Mouse (Mus musculus): ENCODE results near the gene Trib3. TPM values are rescaled to one million over a fixed set of nuclear protein-coding genes. Genes with fewer than 3 reads are reported as not detected.

The Trib3 gene
- polyA plus RNA-seq, 1 experiment from 2014 or later: 19.6 TPM

GRCm38 (mm10) chr2:152323971-152324370 lies 19.9 kb downstream of the Trib3 start:
- DNase-seq (ENCODE audit: low read depth, low spot score): no peak
- TF ChIP-seq CTCF (IDR thresholded peaks at IDR 0.05): no peak
- ATAC-seq: no peak
- in situ Hi-C loops (cut with MboI; ENCODE audit: low pct_unique_long_range_greater_than_20kb): no loop called here
- ChIA-PET POLR2A (no interaction called here), CTCF (no interaction called here)
- H3K27me3 ChIP-seq: no peaks in the 10 kb centered on the region

GRCm38 (mm10) chr2:152322198-152322597 lies 21.6 kb downstream of the Trib3 start:
- POLR2A ChIA-PET: no interaction called here
- in situ Hi-C loops (cut with MboI; ENCODE audit: low pct_unique_long_range_greater_than_20kb): no loop called here

GRCm38 (mm10) chr2:152321558-152321957 lies 22.3 kb downstream of the Trib3 start:
- no peaks in the 10 kb centered on the region for H3K27me3 ChIP-seq
- ChIA-PET CTCF (interaction anchor here (1.0 to 1.2 kb wide), 2 partner anchors 17 to 21 kb away, joined by 3 to 4 read pairs; no protein-coding TSS in a partner anchor), POLR2A (no interaction called here)
- TF ChIP-seq CTCF (IDR thresholded peaks at IDR 0.05): no peak
- ATAC-seq (no peak), DNase-seq (ENCODE audit: low read depth, low spot score) (no peak)
- in situ Hi-C loops (cut with MboI; ENCODE audit: low pct_unique_long_range_greater_than_20kb): no loop called here

More at GRCm38 (mm10) chr2:152322198-152322597, 21.6 kb downstream of the Trib3 start:
- ATAC-seq (no peak), DNase-seq (ENCODE audit: low read depth, low spot score) (no peak)
- TF ChIP-seq CTCF (IDR thresholded peaks at IDR 0.05): no peak
- H3K27me3 ChIP-seq: no peaks in the 10 kb centered on the region
- CTCF ChIA-PET: interaction anchor here (1.2 kb wide), 1 partner anchor 20 kb away, joined by 3 read pairs; no protein-coding TSS in a partner anchor

DNA sequence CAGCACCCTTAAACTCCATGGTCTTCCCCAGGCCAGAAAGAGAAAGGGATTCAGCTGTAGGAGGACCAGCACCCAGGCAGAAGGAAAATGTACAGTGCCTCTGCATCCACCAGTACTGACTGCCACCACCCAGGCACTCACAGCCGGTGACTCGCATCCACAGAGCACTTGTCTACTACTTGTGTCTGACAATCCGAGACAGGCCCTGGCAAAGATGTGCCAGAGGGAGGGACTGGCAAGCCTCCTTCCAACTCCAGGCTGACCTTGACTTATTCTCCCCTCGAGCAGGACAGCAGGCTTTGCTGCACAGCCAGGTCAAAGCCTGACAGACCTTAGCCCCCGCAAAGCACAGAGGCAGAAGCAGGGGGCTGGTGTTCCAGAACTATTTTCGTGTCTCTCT lies 26.8 kb downstream of the Trib3 start:
- in situ Hi-C loops (cut with MboI; ENCODE audit: low pct_unique_long_range_greater_than_20kb): no loop called here
- TF ChIP-seq CTCF (IDR thresholded peaks at IDR 0.05): no peak
- ATAC-seq (peak; percentile 51), DNase-seq (ENCODE audit: low read depth, low spot score) (no peak)
- ChIA-PET POLR2A (interaction anchor here (1.3 kb wide), 1 partner anchor 15 kb away, joined by 3 read pairs; the partner anchor contains the start of gene Rbck1), CTCF (no interaction called here)
- no peaks in the 10 kb centered on the region for H3K27me3 ChIP-seq

DNA sequence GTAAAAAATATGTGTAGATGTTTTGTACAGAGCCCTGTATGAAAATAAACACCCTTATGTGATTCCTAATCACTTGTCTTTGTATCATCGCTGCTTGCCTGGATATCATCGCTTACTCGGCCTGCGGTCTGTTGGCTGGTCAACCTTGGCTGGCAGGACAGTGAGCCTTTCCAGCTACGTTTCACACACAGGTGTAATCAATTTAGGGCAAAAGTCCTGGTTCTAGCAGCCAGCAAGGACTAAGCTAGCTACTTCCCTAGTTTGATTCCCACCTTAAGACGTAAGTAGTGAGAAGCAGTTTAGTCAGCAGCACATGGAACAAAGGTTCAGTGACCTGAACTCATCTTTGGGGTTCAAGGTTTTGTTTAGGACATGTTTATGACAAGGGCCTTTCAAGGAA lies 29.9 kb downstream of the Trib3 start:
- H3K27me3 ChIP-seq: no peaks in the 10 kb centered on the region
- DNase-seq (ENCODE audit: low read depth, low spot score) (no peak), ATAC-seq (no peak)
- POLR2A ChIA-PET: interaction anchor here (0.5 to 0.6 kb wide), 2 partner anchors 11 to 644 kb away, joined by 3 to 4 read pairs; no protein-coding TSS in a partner anchor
- no peak for TF ChIP-seq CTCF (IDR thresholded peaks at IDR 0.05)
- CTCF ChIA-PET: interaction anchor here (1.8 to 2.2 kb wide), 2 partner anchors 18 to 29 kb away, joined by 5 read pairs; no protein-coding TSS in a partner anchor
- in situ Hi-C loops (cut with MboI; ENCODE audit: low pct_unique_long_range_greater_than_20kb): no loop called here

- ChIA-PET POLR2A (interaction anchor here (0.6 to 0.9 kb wide), 3 partner anchors 11 to 645 kb away, joined by 3 read pairs; no protein-coding TSS in a partner anchor), CTCF (interaction anchor here (0.6 to 2.2 kb wide), 3 partner anchors 17 to 286 kb away, joined by 3 to 5 read pairs (median 5); no protein-coding TSS in a partner anchor)
- TF ChIP-seq CTCF (IDR thresholded peaks at IDR 0.05): no peak
- DNase-seq (ENCODE audit: low read depth, low spot score) (no peak), ATAC-seq (no peak)
- no peaks in the 10 kb centered on the region for H3K27me3 ChIP-seq
- in situ Hi-C loops (cut with MboI; ENCODE audit: low pct_unique_long_range_greater_than_20kb): no loop called here
Measured at GRCm38 (mm10) chr2:152312996-152313395, 30.8 kb downstream of the Trib3 start.

DNA sequence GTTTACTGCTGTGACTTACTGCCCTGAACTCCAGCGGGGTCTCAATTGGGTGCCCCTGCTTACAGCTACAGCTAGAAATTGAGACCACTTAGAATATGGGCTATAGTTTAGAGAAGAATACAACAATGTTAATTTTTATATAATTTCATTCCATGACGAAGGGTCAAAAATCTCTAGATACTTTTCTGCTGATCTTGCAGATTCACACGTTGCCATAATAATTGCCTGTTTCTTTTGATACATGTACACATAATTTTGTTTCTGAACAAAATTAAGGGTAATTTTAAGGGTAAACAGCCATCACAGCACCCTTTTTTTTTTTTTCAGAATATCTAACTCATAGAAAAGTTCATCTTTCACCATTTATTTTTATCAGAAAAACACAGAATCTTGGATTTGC lies 36.6 kb downstream of the Trib3 start:
- ChIA-PET POLR2A (no interaction called here), CTCF (interaction anchor here (0.7 to 1.4 kb wide), 2 partner anchors 38 to 118 kb away, joined by 3 read pairs; no protein-coding TSS in a partner anchor)
- DNase-seq (ENCODE audit: low read depth, low spot score) (no peak), ATAC-seq (no peak)
- TF ChIP-seq CTCF (IDR thresholded peaks at IDR 0.05): no peak
- in situ Hi-C loops (cut with MboI; ENCODE audit: low pct_unique_long_range_greater_than_20kb): no loop called here
- H3K27me3 ChIP-seq: no peaks in the 10 kb centered on the region

DNA sequence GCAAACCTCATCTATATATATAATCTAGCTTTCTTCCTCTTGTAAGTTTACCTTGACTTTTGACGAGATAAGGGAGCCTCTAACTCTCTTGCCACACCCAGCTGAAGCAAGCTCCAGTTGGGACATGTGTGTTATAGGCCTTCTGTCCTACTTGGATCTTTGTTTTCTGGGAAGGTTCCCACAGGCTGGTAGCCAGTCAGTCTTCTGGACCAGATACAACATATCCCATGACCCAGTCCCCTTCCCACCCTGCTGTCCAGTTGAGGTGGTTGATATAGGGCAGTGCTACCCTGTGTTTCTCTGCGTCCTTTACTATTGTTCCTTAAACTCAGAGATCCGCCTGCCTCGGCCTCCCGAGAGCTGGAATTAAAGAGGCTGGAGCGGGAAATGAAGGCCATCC lies 38.4 kb downstream of the Trib3 start:
- ChIA-PET POLR2A (no interaction called here), CTCF (interaction anchor here (1.4 to 1.9 kb wide), 2 partner anchors 12 to 16 kb away, joined by 4 to 5 read pairs; partner anchors contain the start of gene Tbc1d20)
- no peak for TF ChIP-seq CTCF (IDR thresholded peaks at IDR 0.05)
- no peak for ATAC-seq
- H3K27me3 ChIP-seq: no peaks in the 10 kb centered on the region
- DNase-seq (ENCODE audit: low read depth, low spot score): no peak
- in situ Hi-C loops (cut with MboI; ENCODE audit: low pct_unique_long_range_greater_than_20kb): no loop called here

DNA sequence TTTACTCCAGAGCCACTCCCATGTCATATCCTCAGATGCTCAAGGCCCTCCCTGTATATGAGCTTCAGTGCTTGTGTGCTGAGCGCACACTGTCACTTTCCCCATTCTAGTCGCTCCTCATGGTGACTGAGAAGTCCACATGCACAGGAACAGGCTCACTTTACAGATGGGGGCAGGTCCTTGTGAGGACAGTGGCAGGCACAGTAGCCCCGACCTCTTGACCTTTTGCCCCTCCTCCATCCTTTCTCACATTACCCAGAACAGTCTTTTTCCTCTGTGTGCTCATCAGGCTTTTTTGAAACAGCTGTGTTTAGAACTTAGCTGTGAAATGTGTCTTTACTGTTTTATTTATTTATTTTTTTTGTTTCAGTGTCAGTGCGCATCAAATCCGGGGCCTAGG lies 40.1 kb downstream of the Trib3 start:
- no peak for ATAC-seq
- TF ChIP-seq CTCF (IDR thresholded peaks at IDR 0.05): no peak
- POLR2A ChIA-PET: no interaction called here

GRCm38 (mm10) chr2:152302862-152303261 lies 41.0 kb downstream of the Trib3 start:
- ATAC-seq (no peak), DNase-seq (ENCODE audit: low read depth, low spot score) (no peak)
- ChIA-PET CTCF (no interaction called here), POLR2A (interaction anchor here (1.0 kb wide), 1 partner anchor 10 kb away, joined by 3 read pairs; no protein-coding TSS in a partner anchor)
- no peak for TF ChIP-seq CTCF (IDR thresholded peaks at IDR 0.05)
- H3K27me3 ChIP-seq: no peaks in the 10 kb centered on the region
- in situ Hi-C loops (cut with MboI; ENCODE audit: low pct_unique_long_range_greater_than_20kb): no loop called here

More for the DNA sequence above, 40.1 kb downstream of the Trib3 start:
- CTCF ChIA-PET: no interaction called here
- H3K27me3 ChIP-seq: no peaks in the 10 kb centered on the region
- no peak for DNase-seq (ENCODE audit: low read depth, low spot score)
- in situ Hi-C loops (cut with MboI; ENCODE audit: low pct_unique_long_range_greater_than_20kb): no loop called here

GRCm38 (mm10) chr2:152294541-152294940 lies 49.3 kb downstream of the Trib3 start:
- ATAC-seq: no peak
- H3K27me3 ChIP-seq: no peaks in the 10 kb centered on the region
- no peak for DNase-seq (ENCODE audit: low read depth, low spot score)
- TF ChIP-seq CTCF (IDR thresholded peaks at IDR 0.05): no peak
- in situ Hi-C loops (cut with MboI; ENCODE audit: low pct_unique_long_range_greater_than_20kb): no loop called here
- POLR2A ChIA-PET: interaction anchor here (0.6 to 1.3 kb wide), 4 partner anchors 12 to 71 kb away, joined by 3 to 4 read pairs (median 3); no protein-coding TSS in a partner anchor
- CTCF ChIA-PET: interaction anchor here (2.1 to 2.2 kb wide), 2 partner anchors 11 to 49 kb away, joined by 5 to 6 read pairs; partner anchors contain the start of gene Trib3
